9 mouse cellular contexts compared by ENCODE assay signal in the genomic region with DNA sequence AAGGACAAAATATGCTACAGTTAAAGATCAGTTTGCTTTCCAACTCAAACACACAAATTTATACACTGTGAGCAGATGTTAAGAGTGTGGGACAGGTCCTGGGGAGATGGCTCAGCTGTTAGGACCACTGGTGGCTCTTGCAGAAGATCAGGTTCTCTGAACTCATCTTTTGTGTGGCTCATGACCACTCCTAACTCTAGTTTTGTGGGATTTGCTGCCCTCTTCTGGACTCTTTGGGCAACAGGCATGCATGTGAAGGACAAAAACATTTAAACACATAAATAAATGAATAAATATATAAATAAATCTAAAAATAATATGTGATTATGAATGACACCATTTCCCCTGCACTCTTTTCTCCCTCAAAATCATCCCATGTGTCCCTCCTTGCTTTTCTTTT. TPM values are rescaled to one million over a fixed set of nuclear protein-coding genes. Genes with fewer than 3 reads are reported as not detected.
DNase-seq lines count a peak whose midpoint lies in the region; ATAC-seq and TF ChIP-seq lines count a peak whose summit lies in the region.
"Had no signal": no experiment of that assay in that cellular context is flagged by ENCODE, and none has a peak within 500 bp of the region (broad histone marks: within the 10 kb centered on the region; RNA-seq: fewer than 3 reads in every experiment).

No protein-coding gene starts in this region.

- ATAC-seq in forebrain, embryonic 14.5 days = no peak
- ATAC-seq in forebrain, embryonic 11.5 days (replicated peaks; ENCODE audit: low FRiP score) = no peak
- ATAC-seq in midbrain, embryonic 15.5 days (replicated peaks) = no peak; the same call in 1 of the 2 replicates
- ATAC-seq in megakaryocyte-erythroid progenitor cell, adult 5-6 weeks (replicated peaks; ENCODE audit: low FRiP score, low TSS enrichment, poor library complexity, severe bottlenecking) = no peak
- ATAC-seq in erythroblast, adult 5-6 weeks (replicated peaks; ENCODE audit: low FRiP score, poor library complexity, severe bottlenecking) = no peak

- DNase-seq in forebrain, embryonic 14.5 days (ENCODE audit: low spot score) = peak; percentile 49
- no peak for DNase-seq in forebrain, embryonic 11.5 days (ENCODE audit: low spot score)
- DNase-seq in midbrain, embryonic 10.5 days (ENCODE audit: low spot score) = peak; percentile 14
- DNase-seq in brain, embryonic 14.5 days (ENCODE audit: low read depth) = peak; percentile 52
- peak; percentile 8 to 19 for DNase-seq in left cerebral cortex, postnatal 10 days (ENCODE audit: extremely low spot score in 1 of 2, low spot score in 2 of 2)

- no peak overlapping the region for H3K9ac ChIP-seq in forebrain, embryonic 14.5 days (ENCODE audit: low read length)
- H3K9ac ChIP-seq in forebrain, embryonic 11.5 days (ENCODE audit: low read length) = no peak overlapping the region
- no peak overlapping the region for H3K9ac ChIP-seq in midbrain, embryonic 15.5 days
- H3K9ac ChIP-seq: heart, embryonic 15.5 days had no signal

- intact Hi-C loops in left cerebral cortex, postnatal 10 days (cut with DNase I) = no loop called here

- TF ChIP-seq CTCF in brain, embryonic 14.5 days (IDR thresholded peaks at IDR 0.05; ENCODE audit: borderline replicate concordance, extremely low read depth, insufficient read depth, insufficient read length) = peak; percentile 43; the same call in 1 of the 2 replicates

- no peaks in the 10 kb centered on the region for H3K36me3 ChIP-seq in forebrain, embryonic 14.5 days (ENCODE audit: control insufficient read depth, insufficient read depth, low read length)
- H3K36me3 ChIP-seq in forebrain, embryonic 11.5 days (ENCODE audit: control insufficient read depth, insufficient read depth, low read length) = no peaks in the 10 kb centered on the region
- H3K36me3 ChIP-seq in midbrain, embryonic 10.5 days = no peaks in the 10 kb centered on the region
- no peaks in the 10 kb centered on the region for H3K36me3 ChIP-seq in midbrain, embryonic 15.5 days (replicated peaks)
- H3K36me3 ChIP-seq: heart, embryonic 15.5 days had no signal

- H3K4me2 ChIP-seq in forebrain, embryonic 14.5 days (ENCODE audit: low read length) = no peak overlapping the region
- H3K4me2 ChIP-seq in forebrain, embryonic 11.5 days (ENCODE audit: low read depth, low read length, severe bottlenecking) = no peak overlapping the region
- H3K4me2 ChIP-seq in midbrain, embryonic 15.5 days = no peak overlapping the region
- H3K4me2 ChIP-seq: heart, embryonic 15.5 days had no signal

- H3K4me3 ChIP-seq in forebrain, embryonic 14.5 days (ENCODE audit: low read depth, low read length) = no peak overlapping the region
- no peak overlapping the region for H3K4me3 ChIP-seq in forebrain, embryonic 11.5 days (ENCODE audit: low read depth, low read length)
- no peak overlapping the region for H3K4me3 ChIP-seq in midbrain, embryonic 10.5 days
- H3K4me3 ChIP-seq in midbrain, embryonic 15.5 days = no peak overlapping the region
- H3K4me3 ChIP-seq: heart, embryonic 15.5 days had no signal

- no peak for TF ChIP-seq POLR2A in brain, embryonic 14.5 days (IDR thresholded peaks at IDR 0.05; ENCODE audit: borderline replicate concordance, extremely low read depth, insufficient read depth, insufficient read length, poor library complexity, severe bottlenecking)

- H3K27me3 ChIP-seq in forebrain, embryonic 14.5 days (replicated peaks; ENCODE audit: control insufficient read depth, insufficient read depth, low read length) = no peaks in the 10 kb centered on the region
- H3K27me3 ChIP-seq in forebrain, embryonic 11.5 days (ENCODE audit: control insufficient read depth, insufficient read depth, low read length) = no peaks in the 10 kb centered on the region
- H3K27me3 ChIP-seq in midbrain, embryonic 10.5 days (ENCODE audit: low read depth, poor library complexity, severe bottlenecking) = no peaks in the 10 kb centered on the region
- no peaks in the 10 kb centered on the region for H3K27me3 ChIP-seq in midbrain, embryonic 15.5 days (replicated peaks)
- H3K27me3 ChIP-seq: heart, embryonic 15.5 days had no signal

- no peak overlapping the region for H3K27ac ChIP-seq in forebrain, embryonic 14.5 days (ENCODE audit: low read depth, low read length)
- H3K27ac ChIP-seq in forebrain, embryonic 11.5 days (ENCODE audit: low read depth, low read length) = no peak overlapping the region
- H3K27ac ChIP-seq in midbrain, embryonic 10.5 days (replicated peaks) = no peak overlapping the region
- no peak overlapping the region for H3K27ac ChIP-seq in midbrain, embryonic 15.5 days
- H3K27ac ChIP-seq: heart, embryonic 15.5 days had no signal

- H3K9me3 ChIP-seq in forebrain, embryonic 14.5 days (replicated peaks; ENCODE audit: control insufficient read depth, low read length) = no peaks in the 10 kb centered on the region
- no peaks in the 10 kb centered on the region for H3K9me3 ChIP-seq in forebrain, embryonic 11.5 days (ENCODE audit: control insufficient read depth, low read length)
- no peaks in the 10 kb centered on the region for H3K9me3 ChIP-seq in midbrain, embryonic 10.5 days (replicated peaks)
- no peaks in the 10 kb centered on the region for H3K9me3 ChIP-seq in midbrain, embryonic 15.5 days
- H3K9me3 ChIP-seq: heart, embryonic 15.5 days had no signal

- H3K4me1 ChIP-seq in forebrain, embryonic 14.5 days (ENCODE audit: control insufficient read depth, insufficient read depth, low read length) = no peaks in the 10 kb centered on the region
- no peaks in the 10 kb centered on the region for H3K4me1 ChIP-seq in forebrain, embryonic 11.5 days (replicated peaks; ENCODE audit: control insufficient read depth, insufficient read depth, low read length)
- H3K4me1 ChIP-seq in midbrain, embryonic 10.5 days = no peaks in the 10 kb centered on the region
- no peaks in the 10 kb centered on the region for H3K4me1 ChIP-seq in midbrain, embryonic 15.5 days
- H3K4me1 ChIP-seq: heart, embryonic 15.5 days had no signal

RNA-seq across cellular contexts. Expression of a gene that starts 5.9 kb away (rescaled TPM):
- 3.6 and 5.5 TPM in 2 replicates for polyA plus RNA-seq in forebrain, embryonic 14.5 days (2014; fragmentation: Nextera tagmentation; extraction: Ambion mirVana)
- 8.3 and 8.9 TPM in 2 replicates for polyA plus RNA-seq in forebrain, embryonic 11.5 days (2014; fragmentation: Nextera tagmentation; extraction: Ambion mirVana)
- polyA plus RNA-seq in midbrain, embryonic 10.5 days (2016; fragmentation: Nextera tagmentation; extraction: Ambion mirVana) = 6.5 and 7.4 TPM in 2 replicates
- 6.0 and 6.1 TPM in 2 replicates for polyA plus RNA-seq in midbrain, embryonic 15.5 days (2015; fragmentation: Nextera tagmentation; extraction: Ambion mirVana)
- polyA plus RNA-seq in brain, embryonic 14.5 days (2012; rRNA removed) = 3.3 and 4.1 TPM in 2 replicates
- 1 to 10 TPM; 4.6 to 5.3 TPM for total RNA-seq in left cerebral cortex, postnatal 10 days (2021)
- 1.2 and 1.9 TPM in 2 replicates for total RNA-seq in megakaryocyte-erythroid progenitor cell, adult 5-6 weeks (2014; fragmentation: Nextera tagmentation)
- 2.0 and 2.3 TPM in 2 replicates for total RNA-seq in megakaryocyte-erythroid progenitor cell, adult 5-6 weeks (2017)
- total RNA-seq in erythroblast, adult 5-6 weeks (2015; ENCODE audit: low replicate concordance) = 0.42 TPM in 1 of 2 replicates, not detected in the other
- total RNA-seq in erythroblast, adult 5-6 weeks (2017; ENCODE audit: low replicate concordance) = 0.17 TPM in 1 of 2 replicates, not detected in the other

RNA-seq across cellular contexts. Expression of a gene that starts 34.1 kb away (rescaled TPM):
- 9.7 and 12.9 TPM in 2 replicates for polyA plus RNA-seq in forebrain, embryonic 14.5 days (2014; fragmentation: Nextera tagmentation; extraction: Ambion mirVana)
- 4.3 and 4.6 TPM in 2 replicates for polyA plus RNA-seq in forebrain, embryonic 11.5 days (2014; fragmentation: Nextera tagmentation; extraction: Ambion mirVana)
- polyA plus RNA-seq in midbrain, embryonic 10.5 days (2016; fragmentation: Nextera tagmentation; extraction: Ambion mirVana) = 3.3 and 4.4 TPM in 2 replicates
- 41.0 and 43.5 TPM in 2 replicates for polyA plus RNA-seq in midbrain, embryonic 15.5 days (2015; fragmentation: Nextera tagmentation; extraction: Ambion mirVana)
- 14.7 and 20.3 TPM in 2 replicates for polyA plus RNA-seq in brain, embryonic 14.5 days (2012; rRNA removed)
- 10 to 100 TPM; 42.6 to 48.1 TPM for total RNA-seq in left cerebral cortex, postnatal 10 days (2021)
- 0.45 TPM in 1 of 2 replicates, not detected in the other for total RNA-seq in megakaryocyte-erythroid progenitor cell, adult 5-6 weeks (2014; fragmentation: Nextera tagmentation)
- 1.0 and 1.2 TPM in 2 replicates for total RNA-seq in megakaryocyte-erythroid progenitor cell, adult 5-6 weeks (2017)
- not detected in 2 replicates for total RNA-seq in erythroblast, adult 5-6 weeks (2015; ENCODE audit: low replicate concordance)
- not detected in 2 replicates for total RNA-seq in erythroblast, adult 5-6 weeks (2017; ENCODE audit: low replicate concordance)
